Mouse (Mus musculus) layer of hippocampus, postnatal 10 days (tissue): ENCODE results near the gene Dcaf4. TPM values are rescaled to one million over a fixed set of nuclear protein-coding genes. Genes with fewer than 3 reads are reported as not detected.

Experiments
- DNase-seq, 2 experiments: peaks; one replicate each; pipeline ENCODE4 v3.0.0; 2021; ENCODE audit warnings: low spot score in 2 of 2
- total RNA-seq, 2 experiments: library from RNA; stranded (reverse); gene quantifications; 2 replicates each; pipeline ENCODE4 v1.2.3; 2021

Gene Dcaf4
- total RNA-seq, 2 experiments from 2014 or later, result 28.8 to 36.3 TPM

- no peak for DNase-seq
Observed at GRCm38 (mm10) chr12:83495248-83495960, 24.9 kb upstream of the Dcaf4 start.

- no peak for DNase-seq
Observed at GRCm38 (mm10) chr12:83495961-83496282, 24.3 kb upstream of the Dcaf4 start.

- DNase-seq, result no peak
Observed at GRCm38 (mm10) chr12:83496336-83496735, 23.9 kb upstream of the Dcaf4 start.

GRCm38 (mm10) chr12:83496736-83497135 is 23.5 kb upstream of the Dcaf4 start:
- DNase-seq, result no peak

- no peak for DNase-seq
Observed at GRCm38 (mm10) chr12:83497959-83498358, 22.3 kb upstream of the Dcaf4 start.

GRCm38 (mm10) chr12:83499256-83499655 is 21.0 kb upstream of the Dcaf4 start:
- no peak for DNase-seq

GRCm38 (mm10) chr12:83502190-83502589 is 18.1 kb upstream of the Dcaf4 start:
- DNase-seq, result peak; percentile 72 to 77

GRCm38 (mm10) chr12:83506543-83506942 is 13.7 kb upstream of the Dcaf4 start:
- no peak for DNase-seq

- no peak for DNase-seq
Observed at GRCm38 (mm10) chr12:83510586-83510985, 9.7 kb upstream of the Dcaf4 start.

- no peak for DNase-seq
Observed at GRCm38 (mm10) chr12:83512783-83513182, 7.5 kb upstream of the Dcaf4 start.

- peak; percentile 42 to 45 for DNase-seq
Observed at GRCm38 (mm10) chr12:83513185-83513584, 7.1 kb upstream of the Dcaf4 start.

- no peak for DNase-seq
Observed at GRCm38 (mm10) chr12:83514216-83514615, 6.0 kb upstream of the Dcaf4 start.

GRCm38 (mm10) chr12:83517580-83517979 is 2.7 kb upstream of the Dcaf4 start:
- no peak for DNase-seq

- DNase-seq, result no peak
Observed at GRCm38 (mm10) chr12:83521083-83521482, 817 bp downstream of the Dcaf4 start.

- no peak for DNase-seq
Observed at GRCm38 (mm10) chr12:83523056-83523455, 2.8 kb downstream of the Dcaf4 start.

- no peak for DNase-seq
Observed at GRCm38 (mm10) chr12:83523892-83524291, 3.6 kb downstream of the Dcaf4 start.

GRCm38 (mm10) chr12:83524329-83524728 is 4.1 kb downstream of the Dcaf4 start:
- DNase-seq, result no peak

GRCm38 (mm10) chr12:83525822-83526544 is 5.7 kb downstream of the Dcaf4 start:
- no peak for DNase-seq

GRCm38 (mm10) chr12:83527816-83528215 is 7.5 kb downstream of the Dcaf4 start:
- no peak for DNase-seq

- DNase-seq, result no peak
Observed at GRCm38 (mm10) chr12:83528665-83529064, 8.4 kb downstream of the Dcaf4 start.

GRCm38 (mm10) chr12:83531992-83532391 is 11.7 kb downstream of the Dcaf4 start:
- DNase-seq, result no peak

GRCm38 (mm10) chr12:83532966-83533365 is 12.7 kb downstream of the Dcaf4 start:
- peak in 1 of 2 experiments; percentile 39 for DNase-seq

GRCm38 (mm10) chr12:83534190-83534589 is 13.9 kb downstream of the Dcaf4 start:
- no peak for DNase-seq
